Mouse (Mus musculus) liver, embryonic 15.5 days (tissue): ENCODE measurements around the gene Tjap1. TPM values are rescaled to one million over a fixed set of nuclear protein-coding genes. Genes with fewer than 3 reads are reported as not detected.

Experiments
- ATAC-seq: fragments of 200-750 bp; cut with Nextera tagmentation; 2 replicates; pipeline ENCODE4 v1.8.0; 2017; ENCODE audit warnings: moderate number of reproducible peaks, mild to moderate bottlenecking, moderate library complexity; ENCODE audit not compliant: insufficient read depth
- H3K27ac ChIP-seq: fragments of 300-500 bp; sonication (generic); replicated peaks from 2 replicates; pipeline ENCODE4 v1.5.1; 2015; ENCODE audit warnings: mild to moderate bottlenecking, inconsistent platforms
- H3K27me3 ChIP-seq: fragments of 300-500 bp; sonication (generic); 2 replicates; pipeline ENCODE4 v1.6.1; 2015; ENCODE audit warnings: mild to moderate bottlenecking, inconsistent platforms
- H3K36me3 ChIP-seq: fragments of 300-500 bp; sonication (generic); replicated peaks from 2 replicates; pipeline ENCODE4 v1.6.1; 2015; ENCODE audit warnings: moderate library complexity, mild to moderate bottlenecking, inconsistent platforms
- H3K4me1 ChIP-seq: fragments of 300-500 bp; sonication (generic); replicated peaks from 2 replicates; pipeline ENCODE4 v1.6.1; 2015; ENCODE audit warnings: inconsistent platforms
- H3K4me2 ChIP-seq: fragments of 300-500 bp; sonication (generic); 2 replicates; pipeline ENCODE4 v1.6.1; 2015; ENCODE audit warnings: moderate library complexity, mild to moderate bottlenecking, inconsistent platforms
- H3K4me3 ChIP-seq: fragments of 300-500 bp; sonication (generic); replicated peaks from 2 replicates; pipeline ENCODE4 v1.5.1; 2015; ENCODE audit warnings: mild to moderate bottlenecking, inconsistent platforms
- H3K9ac ChIP-seq: fragments of 300-500 bp; sonication (generic); 2 replicates; pipeline ENCODE4 v1.6.1; 2015; ENCODE audit warnings: moderate library complexity, mild to moderate bottlenecking, inconsistent platforms
- H3K9me3 ChIP-seq: fragments of 300-500 bp; sonication (generic); replicated peaks from 2 replicates; pipeline ENCODE4 v1.6.1; 2016; ENCODE audit warnings: inconsistent platforms
- WGBS: fragments of 180-500 bp; shearing (Covaris S2); methylation state at CpG from one replicate; pipeline ENCODE4 v1.1.7; 2015; ENCODE audit warnings: mixed read lengths; ENCODE audit not compliant: insufficient replicate concordance; 5-methylcytosine and 5-hydroxymethylcytosine counted together
- microRNA counts: library from miRNA; unstranded; fragments of <30 nt; microRNA quantifications from one replicate; lab custom pipeline; 2016
- microRNA-seq: library from miRNA; unstranded; fragments of <30 nt; microRNA quantifications from one replicate; pipeline ENCODE4, GENCODE M21; 2016
- polyA plus RNA-seq: library from polyadenylated mRNA; unstranded; fragments of >200 nt; fragmentation: Nextera tagmentation; extraction: Ambion mirVana; gene quantifications from 2 replicates; pipeline ENCODE4 v1.2.1, GENCODE M21; 2015

The Tjap1 gene
- polyA plus RNA-seq, 1 experiment from 2014 or later = 9.8 TPM

- H3K9ac ChIP-seq = no peak overlapping the region
- no peak overlapping the region for H3K27ac ChIP-seq
- no peak overlapping the region for H3K4me2 ChIP-seq
- H3K36me3 ChIP-seq = peaks cover 78% of the 10 kb centered on the region
- H3K4me1 ChIP-seq = peaks cover 19% of the 10 kb centered on the region
- no peak overlapping the region for H3K4me3 ChIP-seq
- ATAC-seq = no peak
- 41% methylated on average over 1 of the region's 1 CpGs for WGBS
- H3K9me3 ChIP-seq = no peaks in the 10 kb centered on the region
- H3K27me3 ChIP-seq = no peaks in the 10 kb centered on the region
These were observed 46.8 kb downstream of the Tjap1 start for GRCm38 (mm10) chr17:46236067-46236466.

GRCm38 (mm10) chr17:46227576-46227975 lies 55.2 kb downstream of the Tjap1 start:
- ATAC-seq = no peak
- Histone ChIP-seq H3K27me3 (no peaks in the 10 kb centered on the region), H3K27ac (no peak overlapping the region), H3K9me3 (no peaks in the 10 kb centered on the region), H3K9ac (no peak overlapping the region), H3K4me1 (no peaks in the 10 kb centered on the region), H3K4me2 (no peak overlapping the region), H3K36me3 (peaks cover 92% of the 10 kb centered on the region), H3K4me3 (no peak overlapping the region)
- 80% methylated on average over 7 of the region's 7 CpGs for WGBS

GRCm38 (mm10) chr17:46221601-46222000 lies 61.2 kb downstream of the Tjap1 start:
- Histone ChIP-seq H3K27ac (no peak overlapping the region), H3K4me3 (no peak overlapping the region), H3K4me1 (no peaks in the 10 kb centered on the region), H3K9ac (no peak overlapping the region), H3K36me3 (peaks cover 98% of the 10 kb centered on the region), H3K9me3 (no peaks in the 10 kb centered on the region), H3K4me2 (no peak overlapping the region), H3K27me3 (no peaks in the 10 kb centered on the region)
- ATAC-seq = no peak
- WGBS = 68% methylated on average over 3 of the region's 3 CpGs

GRCm38 (mm10) chr17:46210550-46210949 lies 72.3 kb downstream of the Tjap1 start:
- WGBS = 76% methylated on average over 3 of the region's 3 CpGs
- Histone ChIP-seq H3K36me3 (peaks cover 94% of the 10 kb centered on the region), H3K27me3 (no peaks in the 10 kb centered on the region)

More at GRCm38 (mm10) chr17:46210550-46210949, 72.3 kb downstream of the Tjap1 start:
- Histone ChIP-seq H3K4me2 (no peak overlapping the region), H3K9ac (no peak overlapping the region), H3K9me3 (no peaks in the 10 kb centered on the region), H3K27ac (no peak overlapping the region), H3K4me3 (no peak overlapping the region), H3K4me1 (no peaks in the 10 kb centered on the region)
- no peak for ATAC-seq

MicroRNAs within 50 kb of the gene (microRNA counts, 519-probe panel; counts per million panel counts)
- microRNA mmu-miR-693-3p (lab: Ali Mortazavi, UCI) = not detected
- microRNA mmu-miR-693-5p (lab: Ali Mortazavi, UCI) = 1,189 counts per million, percentile 4 among the panel's probes with 10 or more counts

Small RNA genes lying within 50 kb of the gene (microRNA-seq; reads per million reads assigned to microRNA genes)
- gene Mir693 = 4.6 reads per million, percentile 15 among the genes with 10 or more reads in this experiment

Other genes starting within 250 kb of the Tjap1 start
- gene Mrps18a, start 172.0 kb downstream of the Tjap1 start, polyA plus RNA-seq = 60.7 and 64.6 TPM in 2 replicates
- gene Rsph9, start 138.8 kb downstream of the Tjap1 start, polyA plus RNA-seq = 0.83 and 1.1 TPM in 2 replicates
- 42.5 and 47.5 TPM in 2 replicates for gene Mad2l1bp, start 129.5 kb downstream of the Tjap1 start, polyA plus RNA-seq
- gene Gtpbp2, start 122.0 kb downstream of the Tjap1 start, polyA plus RNA-seq = 33.2 and 36.8 TPM in 2 replicates
- 15.8 and 17.1 TPM in 2 replicates for gene Polh, start 80.4 kb downstream of the Tjap1 start, polyA plus RNA-seq
- 14.4 and 15.2 TPM in 2 replicates for gene Xpo5, start 80.2 kb downstream of the Tjap1 start, polyA plus RNA-seq
- gene Polr1c, start 35.0 kb downstream of the Tjap1 start, polyA plus RNA-seq = 29.0 and 30.6 TPM in 2 replicates
- 44.2 and 59.9 TPM in 2 replicates for gene Yipf3, start 34.9 kb downstream of the Tjap1 start, polyA plus RNA-seq
- gene Lrrc73, start 29.5 kb downstream of the Tjap1 start, polyA plus RNA-seq = 0.08 TPM in 1 of 2 replicates, not detected in the other
- 0.24 TPM in 1 of 2 replicates, not detected in the other for gene Dlk2, start 14.4 kb upstream of the Tjap1 start, polyA plus RNA-seq
- 1.8 and 2.0 TPM in 2 replicates for gene Abcc10, start 45.3 kb upstream of the Tjap1 start, polyA plus RNA-seq
- 1.5 and 1.7 TPM in 2 replicates for gene Zfp318, start 100.7 kb upstream of the Tjap1 start, polyA plus RNA-seq
- not detected in 2 replicates for gene Crip3, start 145.9 kb upstream of the Tjap1 start, polyA plus RNA-seq
- gene Slc22a7, start 155.4 kb upstream of the Tjap1 start, polyA plus RNA-seq = not detected in 2 replicates
- gene Ttbk1, start 204.6 kb upstream of the Tjap1 start, polyA plus RNA-seq = 0.01 TPM in 2 replicates
- gene Dnph1, start 213.7 kb upstream of the Tjap1 start, polyA plus RNA-seq = 17.5 and 17.7 TPM in 2 replicates